ENCODE assay signal across 22 mouse cellular contexts in genomic region chr4:134311784-134312183, GRCm38 (mm10). TPM values are rescaled to one million over a fixed set of nuclear protein-coding genes. Genes with fewer than 3 reads are reported as not detected.
"Had no signal": no experiment of that assay in that cellular context is flagged by ENCODE, and none has a peak within 500 bp of the region (broad histone marks: within the 10 kb centered on the region; RNA-seq: fewer than 3 reads in every experiment).

No protein-coding gene starts in this region.

- DNase-seq: kidney, adult 8-10 months; kidney, postnatal 10 days; kidney, postnatal 36 days; liver, embryonic 13.5 days; lung, adult 2 months; lung, postnatal 14 days; lung, postnatal 4 days; midbrain, embryonic 14.5 days; right cerebral cortex, postnatal 25 days; thymus, adult 18-20 months; thymus, postnatal 36 days had no signal

- H3K4me3 ChIP-seq: kidney, embryonic 15.5 days; liver, embryonic 13.5 days; neural tube, embryonic 12.5 days; neural tube, embryonic 15.5 days had no signal

- H3K27ac ChIP-seq: kidney, embryonic 15.5 days; liver, embryonic 13.5 days; neural tube, embryonic 12.5 days; neural tube, embryonic 15.5 days had no signal

RNA-seq across cellular contexts. Expression of gene Trim63, which starts 3.1 kb away (rescaled TPM):
- total RNA-seq: megakaryocyte progenitor cell, adult 5-6 weeks; megakaryocyte-erythroid progenitor cell, adult 5-6 weeks had no signal
- polyA plus RNA-seq: liver, adult 2 months; midbrain, embryonic 11.5 days had no signal

RNA-seq across cellular contexts. Expression of gene Slc30a2, which starts 31.2 kb away (rescaled TPM):
- total RNA-seq: layer of hippocampus, postnatal 14 days; left cerebral cortex, postnatal 10 days; left cerebral cortex, postnatal 36 days; megakaryocyte-erythroid progenitor cell, adult 5-6 weeks had no signal
- polyA plus RNA-seq: limb, embryonic 11.5 days; liver, adult 2 months; liver, embryonic 13.5 days; midbrain, embryonic 11.5 days; midbrain, embryonic 14.5 days; neural tube, embryonic 12.5 days had no signal

RNA-seq across cellular contexts. Expression of gene Grrp1, which starts 57.9 kb away (rescaled TPM):
- total RNA-seq: megakaryocyte progenitor cell, adult 5-6 weeks had no signal
